Mouse (Mus musculus): Measurements from ENCODE around the gene Pdcd11. TPM values are rescaled to one million over a fixed set of nuclear protein-coding genes. Genes with fewer than 3 reads are reported as not detected.

Gene Pdcd11
- polyA plus RNA-seq, 1 experiment = 16.6 TPM

GRCm38 (mm10) chr19:47163176-47163744 lies 72.7 kb downstream of the Pdcd11 start:
- no peak for DNase-seq
- TF ChIP-seq POLR2A (IDR thresholded peaks at IDR 0.05; ENCODE audit: borderline replicate concordance, insufficient read depth, low read length) = no peak
- WGBS = 96% methylated on average over 6 of the region's 6 CpGs
- H3K27ac ChIP-seq (ENCODE audit: insufficient read depth, low read length) = no peak overlapping the region
- no peaks in the 10 kb centered on the region for H3K27me3 ChIP-seq (ENCODE audit: control insufficient read depth, insufficient read depth, low read length)
- H3K4me1 ChIP-seq (ENCODE audit: control insufficient read depth, insufficient read depth, low read length) = no peaks in the 10 kb centered on the region; the same call in 1 of the 2 replicates
- H3K4me3 ChIP-seq (replicated peaks; ENCODE audit: insufficient read depth, low read depth, low read length) = no peak overlapping the region

- Histone ChIP-seq H3K27me3 (ENCODE audit: control insufficient read depth, insufficient read depth, low read length) (no peaks in the 10 kb centered on the region), H3K27ac (ENCODE audit: insufficient read depth, low read length) (no peak overlapping the region), H3K4me3 (replicated peaks; ENCODE audit: insufficient read depth, low read depth, low read length) (no peak overlapping the region), H3K4me1 (ENCODE audit: control insufficient read depth, insufficient read depth, low read length) (no peaks in the 10 kb centered on the region)
- DNase-seq = no peak
- WGBS = 44% methylated on average over 3 of the region's 3 CpGs
- TF ChIP-seq CTCF (IDR thresholded peaks at IDR 0.05; ENCODE audit: borderline replicate concordance, insufficient read depth, low read depth, low read length) (no peak), POLR2A (IDR thresholded peaks at IDR 0.05; ENCODE audit: borderline replicate concordance, insufficient read depth, low read length) (no peak)
Measured at GRCm38 (mm10) chr19:47166758-47167157, 76.2 kb downstream of the Pdcd11 start.

DNA sequence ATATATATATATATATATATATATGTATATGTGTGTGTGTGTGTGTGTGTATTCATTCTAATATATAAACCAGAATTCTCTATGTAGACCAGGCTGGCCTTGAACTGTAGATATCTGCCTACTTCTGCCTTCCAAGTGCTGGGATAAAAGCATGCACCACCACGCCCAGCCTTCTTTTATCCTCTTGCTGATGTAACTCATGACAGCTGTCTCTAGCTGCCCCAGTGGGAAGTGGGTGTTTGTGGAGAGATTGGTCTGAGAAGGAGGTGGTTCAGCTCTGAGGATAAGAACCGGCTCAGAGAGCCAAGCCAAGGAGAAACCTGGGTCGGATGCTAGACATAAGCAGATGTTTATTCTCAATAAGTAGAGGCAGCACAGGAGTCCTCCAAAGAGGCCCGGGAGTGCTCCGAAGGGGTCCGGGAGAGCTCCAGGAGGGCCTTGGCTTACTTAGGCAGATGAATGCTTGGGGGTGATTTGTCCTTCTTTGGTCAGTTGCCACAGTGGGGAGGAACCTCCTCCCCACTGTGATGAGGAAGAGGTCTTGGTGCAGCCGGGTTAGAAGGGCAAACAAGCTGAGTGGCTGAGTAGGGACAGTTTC lies 77.1 kb downstream of the Pdcd11 start:
- DNase-seq = no peak
- H3K4me1 ChIP-seq (ENCODE audit: control insufficient read depth, insufficient read depth, low read length) = no peaks in the 10 kb centered on the region
- TF ChIP-seq POLR2A (IDR thresholded peaks at IDR 0.05; ENCODE audit: borderline replicate concordance, insufficient read depth, low read length) = no peak
- no peak for TF ChIP-seq CTCF (IDR thresholded peaks at IDR 0.05; ENCODE audit: borderline replicate concordance, insufficient read depth, low read depth, low read length)
- 51% methylated on average over 7 of the region's 7 CpGs for WGBS
- H3K4me3 ChIP-seq (replicated peaks; ENCODE audit: insufficient read depth, low read depth, low read length) = no peak overlapping the region
- no peak overlapping the region for H3K27ac ChIP-seq (ENCODE audit: insufficient read depth, low read length)
- H3K27me3 ChIP-seq (ENCODE audit: control insufficient read depth, insufficient read depth, low read length) = no peaks in the 10 kb centered on the region

DNA sequence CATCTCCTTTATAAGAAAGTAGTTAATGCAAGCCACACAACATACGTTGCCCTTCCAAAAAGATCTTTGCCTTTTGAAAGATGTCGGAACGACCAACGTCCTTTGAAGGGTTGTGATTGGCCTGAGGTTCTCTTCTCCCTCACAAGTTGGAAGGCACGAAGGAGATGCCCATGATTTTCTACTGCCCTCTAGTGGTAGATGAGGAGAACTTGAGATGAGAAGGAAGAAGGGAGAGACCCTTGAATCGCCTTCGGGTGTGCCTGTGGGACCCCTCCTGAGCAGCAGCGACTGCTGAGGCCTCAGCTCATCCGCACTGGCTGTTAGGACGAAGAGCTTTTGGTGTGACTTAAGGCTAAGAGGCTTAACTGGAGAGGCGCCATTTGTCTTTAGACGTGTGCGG lies 77.7 kb downstream of the Pdcd11 start:
- Histone ChIP-seq H3K4me3 (replicated peaks; ENCODE audit: insufficient read depth, low read depth, low read length) (no peak overlapping the region), H3K27me3 (ENCODE audit: control insufficient read depth, insufficient read depth, low read length) (no peaks in the 10 kb centered on the region), H3K4me1 (ENCODE audit: control insufficient read depth, insufficient read depth, low read length) (no peaks in the 10 kb centered on the region), H3K27ac (ENCODE audit: insufficient read depth, low read length) (no peak overlapping the region)
- DNase-seq = peak; percentile 35 to 41
- 11% methylated on average over 13 of the region's 13 CpGs for WGBS
- peak; percentile 69 for TF ChIP-seq CTCF (IDR thresholded peaks at IDR 0.05; ENCODE audit: borderline replicate concordance, insufficient read depth, low read depth, low read length)
- no peak for TF ChIP-seq POLR2A (IDR thresholded peaks at IDR 0.05; ENCODE audit: borderline replicate concordance, insufficient read depth, low read length)

DNA sequence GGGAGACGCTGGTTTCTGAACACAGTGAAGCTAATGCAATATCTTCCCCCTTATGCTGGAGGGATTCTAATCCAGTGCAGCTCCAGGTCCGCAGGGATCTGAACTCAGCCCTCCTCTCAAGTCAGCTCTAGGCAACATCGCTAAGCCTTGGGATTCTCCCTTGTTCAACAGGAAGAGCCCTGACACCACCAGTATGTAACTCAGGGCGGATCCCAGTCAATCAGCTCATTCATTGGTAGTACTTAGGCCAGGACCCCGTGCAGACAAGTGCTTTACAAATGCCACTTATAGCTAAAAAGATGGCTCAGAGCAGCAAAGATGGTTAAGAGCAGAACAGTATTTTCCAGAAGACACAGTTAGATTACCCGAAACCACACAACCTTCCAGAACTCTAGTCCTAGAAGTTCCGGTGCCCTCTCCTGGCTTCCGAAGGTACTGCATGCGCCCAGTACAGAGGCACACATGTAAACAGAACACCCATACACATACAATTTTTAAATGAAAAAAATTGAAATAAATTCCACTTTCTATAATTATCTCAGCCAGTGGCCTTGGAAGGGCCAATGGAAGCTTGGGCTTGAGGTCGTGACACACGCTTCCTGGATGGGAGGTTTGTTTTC lies 78.3 kb downstream of the Pdcd11 start:
- TF ChIP-seq POLR2A (IDR thresholded peaks at IDR 0.05; ENCODE audit: borderline replicate concordance, insufficient read depth, low read length) (no peak), CTCF (IDR thresholded peaks at IDR 0.05; ENCODE audit: borderline replicate concordance, insufficient read depth, low read depth, low read length) (peak; percentile 89)
- 21% methylated on average over 11 of the region's 11 CpGs for WGBS

GRCm38 (mm10) chr19:47174515-47174914 lies 83.9 kb downstream of the Pdcd11 start:
- H3K27me3 ChIP-seq (ENCODE audit: control insufficient read depth, insufficient read depth, low read length) = no peaks in the 10 kb centered on the region
- 54% methylated on average over 3 of the region's 3 CpGs for WGBS
- TF ChIP-seq CTCF (IDR thresholded peaks at IDR 0.05; ENCODE audit: borderline replicate concordance, insufficient read depth, low read depth, low read length) (peak; percentile 72), POLR2A (IDR thresholded peaks at IDR 0.05; ENCODE audit: borderline replicate concordance, insufficient read depth, low read length) (no peak)
- peak in 1 of 2 experiments; percentile 67 for DNase-seq
- no peak overlapping the region for H3K27ac ChIP-seq (ENCODE audit: insufficient read depth, low read length)
- H3K4me3 ChIP-seq (replicated peaks; ENCODE audit: insufficient read depth, low read depth, low read length) = no peak overlapping the region
- H3K4me1 ChIP-seq (ENCODE audit: control insufficient read depth, insufficient read depth, low read length) = no peaks in the 10 kb centered on the region; the same call in 1 of the 2 replicates

More for the DNA sequence above, 78.3 kb downstream of the Pdcd11 start:
- Histone ChIP-seq H3K27me3 (ENCODE audit: control insufficient read depth, insufficient read depth, low read length) (no peaks in the 10 kb centered on the region), H3K4me3 (replicated peaks; ENCODE audit: insufficient read depth, low read depth, low read length) (no peak overlapping the region), H3K4me1 (ENCODE audit: control insufficient read depth, insufficient read depth, low read length) (no peaks in the 10 kb centered on the region), H3K27ac (ENCODE audit: insufficient read depth, low read length) (no peak overlapping the region)
- DNase-seq = peak; percentile 73 to 88

GRCm38 (mm10) chr19:47175472-47175871 lies 84.9 kb downstream of the Pdcd11 start:
- TF ChIP-seq POLR2A (IDR thresholded peaks at IDR 0.05; ENCODE audit: borderline replicate concordance, insufficient read depth, low read length) (no peak), CTCF (IDR thresholded peaks at IDR 0.05; ENCODE audit: borderline replicate concordance, insufficient read depth, low read depth, low read length) (no peak)
- no peaks in the 10 kb centered on the region; the same call in 1 of the 2 replicates for H3K4me1 ChIP-seq (ENCODE audit: control insufficient read depth, insufficient read depth, low read length)
- no peak for DNase-seq
- H3K27me3 ChIP-seq (ENCODE audit: control insufficient read depth, insufficient read depth, low read length) = no peaks in the 10 kb centered on the region
- H3K27ac ChIP-seq (ENCODE audit: insufficient read depth, low read length) = no peak overlapping the region
- H3K4me3 ChIP-seq (replicated peaks; ENCODE audit: insufficient read depth, low read depth, low read length) = no peak overlapping the region
- 82% methylated on average over 2 of the region's 2 CpGs for WGBS

Data from cerebellum, adult 2 months (tissue).